Mouse (Mus musculus): ENCODE data around the gene Atn1. TPM values are rescaled to one million over a fixed set of nuclear protein-coding genes. Genes with fewer than 3 reads are reported as not detected.

Atn1 gene
- polyA plus RNA-seq, 1 experiment from 2014 or later, result 17.5 TPM

DNA sequence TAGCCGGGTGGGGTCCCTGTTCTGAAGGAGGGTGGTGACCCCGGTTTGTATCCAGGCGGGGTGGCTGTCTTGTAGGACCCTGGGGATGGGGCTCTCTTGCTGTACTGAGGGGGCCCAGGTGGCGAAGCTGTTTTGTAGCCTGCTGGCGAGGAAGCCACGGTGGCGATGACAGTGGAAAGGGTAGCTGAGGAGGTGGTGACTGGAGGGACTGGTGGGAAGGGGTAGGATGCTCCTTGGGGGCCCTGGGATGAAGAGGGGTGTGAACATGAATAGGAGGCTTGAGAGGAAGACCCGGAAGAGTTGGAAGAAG lies 10.1 kb downstream of the Atn1 start:
- H3K9me3 ChIP-seq (ENCODE audit: control insufficient read depth, low read length), result no peaks in the 10 kb centered on the region
- peak overlapping the region; percentile 91 for H3K27ac ChIP-seq (ENCODE audit: low read depth, low read length)
- peaks cover 66% of the 10 kb centered on the region for H3K36me3 ChIP-seq (ENCODE audit: control insufficient read depth, insufficient read depth, low read length)
- peak overlapping the region; percentile 86 for H3K9ac ChIP-seq (ENCODE audit: low read depth, low read length)
- ATAC-seq (ENCODE audit: low FRiP score, low TSS enrichment), result peak; percentile 4; the same call in 1 of the 2 replicates
- 15% methylated on average over 8 of the region's 8 CpGs for WGBS
- peak overlapping the region; percentile 96 for H3K4me2 ChIP-seq (replicated peaks; ENCODE audit: low read depth, low read length)
- no peaks in the 10 kb centered on the region for H3K27me3 ChIP-seq (ENCODE audit: control insufficient read depth, insufficient read depth, low read length)
- H3K4me1 ChIP-seq (ENCODE audit: control insufficient read depth, insufficient read depth, low read length), result peaks cover 20% of the 10 kb centered on the region
- H3K4me3 ChIP-seq (ENCODE audit: low read length), result peak overlapping the region; percentile 47

DNA sequence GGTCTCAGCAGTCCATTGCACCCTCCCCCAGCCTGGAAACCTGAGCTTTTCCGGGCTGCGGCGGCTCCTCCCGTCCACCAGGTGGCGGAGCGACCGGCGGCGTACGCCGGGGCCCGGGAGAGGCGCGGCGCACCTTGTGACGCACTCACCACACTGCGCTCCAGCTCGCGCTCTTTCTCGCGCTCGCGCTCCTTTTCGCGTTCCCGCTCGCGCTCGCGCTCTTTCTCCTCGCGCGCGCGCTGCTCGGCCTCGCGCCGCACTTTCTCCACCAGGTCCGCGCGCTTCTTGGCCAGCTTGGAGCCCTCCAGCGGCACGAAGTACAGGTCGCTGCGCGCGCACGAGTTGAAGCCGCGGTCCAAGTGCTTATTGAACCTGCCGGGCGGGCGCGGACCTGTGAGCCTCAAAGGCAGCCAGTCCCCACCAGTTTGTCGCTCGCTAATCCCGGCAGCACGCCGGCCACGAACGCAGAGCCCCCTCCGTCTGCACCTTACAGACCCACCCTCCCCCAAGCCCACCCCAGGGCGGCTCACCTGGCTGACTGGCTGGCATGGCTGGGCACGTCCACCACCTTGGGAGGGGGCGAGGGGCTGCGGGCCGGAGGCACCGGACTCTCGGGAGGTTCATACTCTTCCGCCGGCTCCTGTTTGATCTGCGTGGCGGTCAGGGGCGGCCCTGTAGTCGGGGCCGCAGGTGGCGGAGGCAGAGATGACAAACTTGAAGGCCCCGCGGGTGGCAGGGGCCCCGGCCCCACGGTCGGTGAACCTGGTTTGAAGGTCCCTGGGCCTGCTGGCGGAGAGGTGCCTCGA lies 10.6 kb downstream of the Atn1 start:
- Histone ChIP-seq H3K4me2 (replicated peaks; ENCODE audit: low read depth, low read length) (peak overlapping the region; percentile 96), H3K4me3 (ENCODE audit: low read length) (peak overlapping the region; percentile 47), H3K9me3 (ENCODE audit: control insufficient read depth, low read length) (no peaks in the 10 kb centered on the region), H3K4me1 (ENCODE audit: control insufficient read depth, insufficient read depth, low read length) (peaks cover 20% of the 10 kb centered on the region), H3K36me3 (ENCODE audit: control insufficient read depth, insufficient read depth, low read length) (peaks cover 63% of the 10 kb centered on the region), H3K27me3 (ENCODE audit: control insufficient read depth, insufficient read depth, low read length) (no peaks in the 10 kb centered on the region), H3K27ac (ENCODE audit: low read depth, low read length) (peak overlapping the region; percentile 91), H3K9ac (ENCODE audit: low read depth, low read length) (peak overlapping the region; percentile 86)
- under 1% methylated on average over 79 of the region's 85 CpGs for WGBS
- ATAC-seq (ENCODE audit: low FRiP score, low TSS enrichment), result peak; percentile 83

DNA sequence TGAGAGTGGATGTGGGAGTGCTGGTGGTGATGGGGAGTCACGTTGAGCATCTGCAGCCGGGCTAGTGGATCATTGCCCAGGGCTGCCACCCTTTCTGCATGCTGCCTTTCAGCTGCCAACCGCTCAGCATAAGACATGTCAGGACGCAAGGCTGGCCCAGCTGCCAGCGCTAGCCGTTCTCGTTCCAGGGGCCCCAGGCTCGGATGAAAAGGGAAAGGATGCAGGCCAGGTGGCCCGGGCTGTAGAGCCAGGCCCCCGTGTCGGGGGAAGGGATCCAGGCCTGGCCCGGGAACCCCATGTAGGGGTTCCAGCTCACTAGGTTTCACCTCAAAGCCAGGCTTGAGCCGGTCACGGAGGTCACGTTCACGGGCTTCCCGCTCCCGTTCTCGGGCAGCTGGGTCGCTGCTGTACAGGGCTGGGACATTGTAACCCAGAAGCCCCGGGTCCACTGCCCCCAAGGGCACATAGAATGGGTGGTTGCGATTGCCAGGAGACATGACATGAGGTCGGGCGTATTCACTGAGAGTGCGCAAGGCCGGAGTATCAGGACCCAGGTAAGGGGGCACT lies 11.5 kb downstream of the Atn1 start:
- Histone ChIP-seq H3K9ac (ENCODE audit: low read depth, low read length) (peak overlapping the region; percentile 46; the same call in 1 of the 2 replicates), H3K27me3 (ENCODE audit: control insufficient read depth, insufficient read depth, low read length) (no peaks in the 10 kb centered on the region), H3K4me3 (ENCODE audit: low read length) (peak overlapping the region; percentile 47), H3K4me1 (ENCODE audit: control insufficient read depth, insufficient read depth, low read length) (peaks cover 22% of the 10 kb centered on the region), H3K27ac (ENCODE audit: low read depth, low read length) (peak overlapping the region; percentile 49; the same call in 1 of the 2 replicates), H3K9me3 (ENCODE audit: control insufficient read depth, low read length) (no peaks in the 10 kb centered on the region), H3K4me2 (replicated peaks; ENCODE audit: low read depth, low read length) (peak overlapping the region; percentile 96), H3K36me3 (ENCODE audit: control insufficient read depth, insufficient read depth, low read length) (peaks cover 60% of the 10 kb centered on the region)
- ATAC-seq (ENCODE audit: low FRiP score, low TSS enrichment), result no peak; the same call in 1 of the 2 replicates
- WGBS, result 54% methylated on average over 26 of the region's 26 CpGs

DNA sequence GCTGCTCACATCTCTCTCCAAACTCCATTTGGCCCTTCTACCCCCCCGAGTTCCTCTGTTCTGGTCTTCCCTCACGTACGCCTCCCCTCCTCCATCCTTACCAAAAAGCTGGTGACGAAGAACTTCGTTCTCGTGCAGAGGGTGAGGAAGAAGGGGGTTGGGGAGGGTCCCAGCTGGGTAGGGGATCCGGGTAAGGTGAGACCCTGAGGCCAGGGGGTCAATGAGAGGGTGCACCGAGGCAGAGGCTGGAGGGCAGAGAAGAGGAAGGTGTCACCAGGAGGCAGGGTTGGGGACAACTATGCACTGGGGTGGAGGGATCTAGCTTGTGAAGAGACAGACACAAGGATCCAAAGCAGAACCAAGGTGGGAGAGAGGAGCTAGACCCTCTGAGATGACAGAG lies 12.7 kb downstream of the Atn1 start:
- Histone ChIP-seq H3K4me1 (ENCODE audit: control insufficient read depth, insufficient read depth, low read length) (peaks cover 33% of the 10 kb centered on the region), H3K4me3 (ENCODE audit: low read length) (no peak overlapping the region), H3K4me2 (replicated peaks; ENCODE audit: low read depth, low read length) (no peak overlapping the region), H3K27me3 (ENCODE audit: control insufficient read depth, insufficient read depth, low read length) (no peaks in the 10 kb centered on the region), H3K9me3 (ENCODE audit: control insufficient read depth, low read length) (no peaks in the 10 kb centered on the region), H3K27ac (ENCODE audit: low read depth, low read length) (no peak overlapping the region), H3K9ac (ENCODE audit: low read depth, low read length) (no peak overlapping the region), H3K36me3 (ENCODE audit: control insufficient read depth, insufficient read depth, low read length) (peaks cover 52% of the 10 kb centered on the region)
- WGBS, result 80% methylated on average over 8 of the region's 8 CpGs
- no peak for ATAC-seq (ENCODE audit: low FRiP score, low TSS enrichment)

DNA sequence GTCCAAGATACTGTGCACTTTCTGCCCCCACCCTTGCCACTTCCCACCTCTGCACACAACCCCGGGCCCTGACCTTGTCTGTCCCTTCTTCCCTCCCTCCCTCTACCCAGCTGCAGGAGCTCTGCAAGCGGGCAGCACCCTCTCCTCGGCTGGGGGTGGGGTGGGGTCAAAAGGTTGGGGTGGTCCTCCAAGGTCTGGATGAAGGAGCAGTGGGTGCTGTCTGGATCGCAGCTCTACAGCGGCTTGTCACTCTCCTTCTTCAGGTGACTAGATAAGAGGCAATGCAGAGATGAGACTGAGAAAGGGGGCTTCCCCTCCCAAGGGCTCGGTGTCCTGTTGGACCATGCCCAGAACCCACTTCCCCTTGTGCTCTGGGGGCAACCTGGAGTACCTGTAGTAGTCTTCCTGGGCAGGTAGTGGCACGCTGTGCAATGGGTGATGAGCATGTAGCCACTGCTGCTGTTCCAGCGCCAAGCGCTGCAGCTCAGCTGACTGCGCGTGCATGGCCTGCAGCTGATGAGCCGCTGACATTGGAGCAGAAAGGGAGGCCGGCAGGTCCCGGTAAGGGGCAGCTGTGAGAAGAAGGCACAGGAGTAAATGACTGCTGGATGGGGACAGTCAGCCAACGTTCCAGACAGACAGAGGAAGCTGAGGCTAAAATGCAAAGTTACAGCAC lies 13.3 kb downstream of the Atn1 start:
- no peak for ATAC-seq (ENCODE audit: low FRiP score, low TSS enrichment)
- no peaks in the 10 kb centered on the region for H3K27me3 ChIP-seq (ENCODE audit: control insufficient read depth, insufficient read depth, low read length)
- H3K9me3 ChIP-seq (ENCODE audit: control insufficient read depth, low read length), result no peaks in the 10 kb centered on the region
- no peak overlapping the region for H3K4me3 ChIP-seq (ENCODE audit: low read length)
- no peak overlapping the region for H3K4me2 ChIP-seq (replicated peaks; ENCODE audit: low read depth, low read length)
- H3K36me3 ChIP-seq (ENCODE audit: control insufficient read depth, insufficient read depth, low read length), result peaks cover 45% of the 10 kb centered on the region
- WGBS, result 82% methylated on average over 15 of the region's 15 CpGs
- peaks cover 40% of the 10 kb centered on the region for H3K4me1 ChIP-seq (ENCODE audit: control insufficient read depth, insufficient read depth, low read length)
- H3K27ac ChIP-seq (ENCODE audit: low read depth, low read length), result no peak overlapping the region
- no peak overlapping the region for H3K9ac ChIP-seq (ENCODE audit: low read depth, low read length)

DNA sequence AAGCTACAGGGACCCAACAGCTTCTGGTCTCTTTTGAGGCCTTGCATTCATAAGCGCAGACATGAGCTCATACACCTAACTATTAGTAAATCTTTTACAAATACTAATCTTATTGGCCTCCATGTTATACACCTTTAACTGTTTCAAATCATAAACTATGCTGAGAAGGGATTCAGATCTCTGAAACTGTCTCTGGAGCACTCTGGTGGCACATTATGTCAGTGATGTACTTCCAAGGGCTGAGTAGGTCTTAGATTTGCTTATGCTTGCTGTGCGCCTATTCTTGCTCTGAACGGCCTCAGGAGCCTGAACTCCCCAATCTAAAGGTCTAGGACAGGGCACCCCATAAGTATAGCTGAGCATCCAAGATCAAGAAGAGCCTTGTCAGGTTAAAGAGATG lies 14.5 kb downstream of the Atn1 start:
- Histone ChIP-seq H3K27ac (ENCODE audit: low read depth, low read length) (peak overlapping the region; percentile 100), H3K4me2 (replicated peaks; ENCODE audit: low read depth, low read length) (peak overlapping the region; percentile 75), H3K9ac (ENCODE audit: low read depth, low read length) (peak overlapping the region; percentile 82), H3K27me3 (ENCODE audit: control insufficient read depth, insufficient read depth, low read length) (no peaks in the 10 kb centered on the region), H3K4me3 (ENCODE audit: low read length) (peak overlapping the region; percentile 66), H3K36me3 (ENCODE audit: control insufficient read depth, insufficient read depth, low read length) (peaks cover 34% of the 10 kb centered on the region), H3K4me1 (ENCODE audit: control insufficient read depth, insufficient read depth, low read length) (peaks cover 42% of the 10 kb centered on the region), H3K9me3 (ENCODE audit: control insufficient read depth, low read length) (no peaks in the 10 kb centered on the region)
- WGBS, result 73% methylated on average over 3 of the region's 3 CpGs
- ATAC-seq (ENCODE audit: low FRiP score, low TSS enrichment), result no peak

DNA sequence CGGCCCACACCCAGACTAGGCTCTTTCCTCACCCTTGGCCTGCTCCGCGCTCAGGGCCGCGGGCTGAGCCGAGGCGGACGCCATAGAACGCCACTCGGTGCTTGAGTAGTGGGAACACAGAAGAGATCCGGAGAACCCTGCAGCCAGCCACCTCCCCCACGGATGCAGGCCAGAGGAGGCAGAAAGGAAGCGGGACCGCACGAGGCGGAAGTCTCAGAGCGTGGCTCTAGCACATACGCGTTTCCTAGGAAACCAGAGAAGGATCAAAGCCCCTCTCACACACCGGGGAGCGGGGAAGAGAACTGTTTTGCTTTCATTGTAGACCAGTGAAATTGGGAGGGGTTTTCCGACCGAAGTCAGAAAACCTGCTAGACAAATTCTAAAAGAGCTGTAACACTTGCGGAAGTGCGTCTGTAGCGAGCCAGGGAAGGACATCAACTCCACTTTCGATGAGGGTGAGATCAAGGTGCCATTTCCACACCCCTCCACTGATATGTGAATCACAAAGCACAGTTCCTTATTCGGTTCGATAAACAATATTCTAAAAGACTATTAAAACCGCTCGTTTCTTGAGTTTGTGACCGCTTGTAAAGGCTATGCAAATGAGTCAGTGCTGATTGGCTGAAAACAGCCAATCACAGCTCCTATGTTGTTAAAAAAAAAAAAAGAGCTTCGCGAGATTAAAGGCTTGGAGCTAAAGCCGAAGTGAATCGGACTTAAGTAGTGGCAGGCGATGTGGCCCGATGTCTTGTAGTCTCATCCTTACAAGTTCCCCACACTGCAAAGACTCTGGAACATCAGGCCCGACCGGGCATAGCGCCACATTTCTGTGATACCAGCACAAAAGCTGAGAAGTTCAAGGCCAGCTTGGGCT lies 15.2 kb downstream of the Atn1 start, which contains the start of gene Grcc10:
TSS of gene Grcc10 (minus strand) at position 487 of the 874 bp plus-strand sequence.
- Histone ChIP-seq H3K4me2 (replicated peaks; ENCODE audit: low read depth, low read length) (peak within 1 kb of the TSS; percentile 75), H3K4me3 (ENCODE audit: low read length) (peak within 1 kb of the TSS; percentile 66), H3K4me1 (ENCODE audit: control insufficient read depth, insufficient read depth, low read length) (peaks cover 35% of the 10 kb centered on the region), H3K27ac (ENCODE audit: low read depth, low read length) (peak within 1 kb of the TSS; percentile 100), H3K27me3 (ENCODE audit: control insufficient read depth, insufficient read depth, low read length) (no peaks in the 10 kb centered on the region), H3K9ac (ENCODE audit: low read depth, low read length) (peak within 1 kb of the TSS; percentile 82), H3K9me3 (ENCODE audit: control insufficient read depth, low read length) (no peaks in the 10 kb centered on the region), H3K36me3 (ENCODE audit: control insufficient read depth, insufficient read depth, low read length) (peaks cover 29% of the 10 kb centered on the region)
- ATAC-seq (ENCODE audit: low FRiP score, low TSS enrichment), result peak; percentile 85
- WGBS, result under 1% methylated on average over 41 of the region's 41 CpGs

DNA sequence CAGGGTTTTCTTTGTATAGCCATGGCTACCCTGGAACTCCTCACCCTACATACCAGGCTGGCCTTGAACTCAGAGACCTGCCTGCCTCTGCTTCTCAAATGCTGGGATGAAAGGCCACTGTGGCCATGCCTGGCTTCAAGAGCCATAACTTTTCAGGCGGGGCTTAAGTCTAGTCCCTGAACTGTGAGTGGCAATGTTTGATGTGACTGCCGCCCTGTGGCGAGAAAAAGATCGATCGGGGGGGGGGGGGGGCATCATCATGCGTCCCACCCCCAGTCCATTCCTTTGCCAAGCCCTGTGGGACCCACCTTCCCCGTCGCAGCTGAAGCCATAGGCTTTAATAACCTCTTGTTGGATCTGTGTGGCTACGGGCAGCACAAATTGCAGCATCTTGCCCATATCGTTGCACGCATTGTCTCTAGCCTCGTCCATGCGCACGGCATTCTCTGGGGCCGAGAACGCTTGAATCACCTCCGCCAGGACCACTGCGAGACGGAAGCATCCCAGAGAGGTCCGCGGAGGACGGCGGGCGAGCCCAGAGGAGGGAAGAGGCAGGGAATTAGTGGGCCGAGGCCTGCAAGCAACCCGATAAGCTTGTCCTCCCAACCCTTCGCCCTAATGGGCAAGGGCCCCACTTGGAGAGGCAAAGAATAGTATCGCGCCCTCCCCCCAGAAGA lies 16.0 kb downstream of the Atn1 start:
- no peaks in the 10 kb centered on the region for H3K27me3 ChIP-seq (ENCODE audit: control insufficient read depth, insufficient read depth, low read length)
- peak overlapping the region; percentile 66 for H3K4me3 ChIP-seq (ENCODE audit: low read length)
- H3K4me2 ChIP-seq (replicated peaks; ENCODE audit: low read depth, low read length), result peak overlapping the region; percentile 75
- peaks cover 31% of the 10 kb centered on the region for H3K4me1 ChIP-seq (ENCODE audit: control insufficient read depth, insufficient read depth, low read length)
- no peaks in the 10 kb centered on the region for H3K9me3 ChIP-seq (ENCODE audit: control insufficient read depth, low read length)
- H3K9ac ChIP-seq (ENCODE audit: low read depth, low read length), result peak overlapping the region; percentile 82
- peak; percentile 30 for ATAC-seq (ENCODE audit: low FRiP score, low TSS enrichment)
- peaks cover 29% of the 10 kb centered on the region for H3K36me3 ChIP-seq (ENCODE audit: control insufficient read depth, insufficient read depth, low read length)
- WGBS, result under 1% methylated on average over 29 of the region's 29 CpGs
- peak overlapping the region; percentile 100 for H3K27ac ChIP-seq (ENCODE audit: low read depth, low read length)
